Mouse (Mus musculus): Measurements from ENCODE around the gene Dcaf10. TPM values are rescaled to one million over a fixed set of nuclear protein-coding genes. Genes with fewer than 3 reads are reported as not detected.

Dcaf10 gene
- polyA plus RNA-seq, 1 experiment = not detected

DNA sequence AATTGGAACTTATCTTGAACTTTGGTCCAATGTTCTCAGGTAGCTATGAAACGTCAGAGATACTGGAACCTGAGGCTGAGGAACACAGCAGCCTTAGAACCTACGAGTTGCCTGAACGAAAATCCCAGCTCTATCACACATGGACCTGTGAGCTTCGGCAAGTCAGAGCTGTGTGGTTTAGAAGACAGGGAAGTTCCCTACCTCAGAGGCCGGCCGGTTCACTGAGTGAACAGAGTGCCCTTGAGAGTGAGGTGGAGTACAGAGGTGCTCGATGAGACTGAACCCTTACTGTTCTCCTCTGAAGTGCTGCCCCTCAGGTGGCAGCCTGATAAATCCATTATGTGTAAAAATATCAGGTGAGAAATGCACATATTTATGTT, 61.6 kb downstream of the Dcaf10 start:
- no peak overlapping the region for H3K27ac ChIP-seq (ENCODE audit: insufficient read depth, low read depth, low read length)
- WGBS = 85% methylated on average over 7 of the region's 7 CpGs
- no peak overlapping the region for H3K4me3 ChIP-seq (ENCODE audit: insufficient read depth, low read depth, low read length)
- peaks cover 8% of the 10 kb centered on the region for H3K4me1 ChIP-seq (ENCODE audit: control insufficient read depth, insufficient read depth, low read length)
- TF ChIP-seq CTCF (IDR thresholded peaks at IDR 0.05; ENCODE audit: insufficient read depth, low read depth, low read length) = no peak
- TF ChIP-seq POLR2A (IDR thresholded peaks at IDR 0.05; ENCODE audit: insufficient read depth, low read depth, low read length) = no peak

- TF ChIP-seq POLR2A (IDR thresholded peaks at IDR 0.05; ENCODE audit: insufficient read depth, low read depth, low read length) = no peak
- TF ChIP-seq CTCF (IDR thresholded peaks at IDR 0.05; ENCODE audit: insufficient read depth, low read depth, low read length) = no peak
- no peak overlapping the region for H3K27ac ChIP-seq (ENCODE audit: insufficient read depth, low read depth, low read length)
- peaks cover 8% of the 10 kb centered on the region for H3K4me1 ChIP-seq (ENCODE audit: control insufficient read depth, insufficient read depth, low read length)
- 90% methylated on average over 7 of the region's 7 CpGs for WGBS
- no peak overlapping the region for H3K4me3 ChIP-seq (ENCODE audit: insufficient read depth, low read depth, low read length)
Measured at GRCm38 (mm10) chr4:45404086-45404485, 62.2 kb downstream of the Dcaf10 start.

DNA sequence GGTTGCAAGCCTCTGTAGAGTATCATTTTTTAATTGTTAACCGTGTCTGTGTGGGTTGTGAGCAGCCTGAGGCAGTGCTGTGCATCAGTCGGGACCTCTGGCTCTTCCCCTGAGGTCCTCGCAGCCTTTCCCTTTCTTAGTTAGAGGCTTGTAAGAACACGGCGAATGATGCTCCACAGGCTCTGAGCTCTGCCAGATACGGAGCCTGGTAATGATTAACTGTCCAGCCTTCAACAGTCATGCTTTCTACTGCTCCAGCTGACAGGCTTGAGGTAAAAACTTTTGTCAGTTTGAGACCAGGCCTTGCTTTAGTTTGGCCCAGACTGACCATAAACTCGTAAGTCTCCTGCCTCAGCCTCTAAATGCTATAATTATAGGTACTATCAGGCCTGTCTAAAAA, 63.4 kb downstream of the Dcaf10 start:
- 62% methylated on average over 7 of the region's 7 CpGs for WGBS
- Histone ChIP-seq H3K27ac (ENCODE audit: insufficient read depth, low read depth, low read length) (no peak overlapping the region), H3K4me3 (ENCODE audit: insufficient read depth, low read depth, low read length) (no peak overlapping the region), H3K4me1 (ENCODE audit: control insufficient read depth, insufficient read depth, low read length) (peaks cover 11% of the 10 kb centered on the region)
- no peak for TF ChIP-seq CTCF (IDR thresholded peaks at IDR 0.05; ENCODE audit: insufficient read depth, low read depth, low read length)
- TF ChIP-seq POLR2A (IDR thresholded peaks at IDR 0.05; ENCODE audit: insufficient read depth, low read depth, low read length) = no peak

DNA sequence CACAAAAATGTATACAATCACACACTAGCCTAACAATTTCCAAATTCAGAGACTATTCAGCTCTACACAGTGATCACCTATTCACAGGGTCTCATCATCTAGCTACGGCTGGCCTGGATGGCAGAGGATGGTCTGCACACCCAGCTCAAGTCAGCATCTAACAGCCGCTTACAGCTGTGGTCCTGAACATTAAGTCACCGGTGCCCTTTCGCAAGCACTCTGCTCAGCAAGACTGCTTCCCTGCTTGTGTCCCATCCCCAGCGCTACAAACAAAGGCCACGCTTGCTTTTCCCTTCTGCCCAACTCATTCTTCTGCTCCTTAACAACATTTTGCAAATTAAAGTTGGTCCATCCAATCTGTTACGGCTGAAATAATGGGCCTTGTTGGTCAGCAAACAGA, 64.5 kb downstream of the Dcaf10 start:
- 39% methylated on average over 7 of the region's 7 CpGs for WGBS
- TF ChIP-seq CTCF (IDR thresholded peaks at IDR 0.05; ENCODE audit: insufficient read depth, low read depth, low read length) = no peak
- no peak for TF ChIP-seq POLR2A (IDR thresholded peaks at IDR 0.05; ENCODE audit: insufficient read depth, low read depth, low read length)
- H3K27ac ChIP-seq (ENCODE audit: insufficient read depth, low read depth, low read length) = no peak overlapping the region
- peaks cover 11% of the 10 kb centered on the region for H3K4me1 ChIP-seq (ENCODE audit: control insufficient read depth, insufficient read depth, low read length)
- no peak overlapping the region for H3K4me3 ChIP-seq (ENCODE audit: insufficient read depth, low read depth, low read length)

GRCm38 (mm10) chr4:45407001-45407702, 65.3 kb downstream of the Dcaf10 start:
- Histone ChIP-seq H3K4me3 (ENCODE audit: insufficient read depth, low read depth, low read length) (no peak overlapping the region), H3K4me1 (ENCODE audit: control insufficient read depth, insufficient read depth, low read length) (peaks cover 11% of the 10 kb centered on the region), H3K27ac (ENCODE audit: insufficient read depth, low read depth, low read length) (no peak overlapping the region)
- no peak for TF ChIP-seq CTCF (IDR thresholded peaks at IDR 0.05; ENCODE audit: insufficient read depth, low read depth, low read length)
- 35% methylated on average over 5 of the region's 5 CpGs for WGBS

DNA sequence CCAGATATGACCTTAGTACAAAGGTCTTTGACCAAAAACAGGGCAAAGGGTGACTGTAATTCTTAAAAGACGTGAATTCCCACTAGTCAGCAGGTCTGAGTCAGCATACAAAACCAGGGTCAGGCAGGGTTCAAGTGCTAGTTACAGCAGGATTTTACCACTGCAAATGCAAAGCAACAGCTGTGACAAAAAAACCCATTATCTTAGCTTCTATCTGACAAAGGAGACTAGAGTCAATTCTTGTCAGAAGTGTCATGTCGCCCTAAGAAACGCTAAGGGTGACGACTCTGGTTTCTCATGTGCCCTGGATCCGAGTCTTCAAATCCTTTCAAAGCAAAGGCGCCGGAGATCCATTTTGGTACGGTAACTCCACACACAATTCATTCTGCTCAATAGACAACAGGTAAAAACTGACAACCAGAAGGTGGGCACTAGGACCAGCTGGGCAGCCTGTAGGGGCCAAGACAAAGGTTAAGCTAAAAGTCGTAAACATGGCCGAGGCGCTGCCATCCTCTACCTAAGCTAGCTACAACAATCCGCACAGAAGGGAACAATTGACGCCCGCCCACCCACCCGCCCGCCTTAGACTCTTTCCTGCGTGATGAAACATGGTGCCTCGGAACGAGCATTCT, 65.9 kb downstream of the Dcaf10 start:
- Histone ChIP-seq H3K4me1 (ENCODE audit: control insufficient read depth, insufficient read depth, low read length) (peaks cover 11% of the 10 kb centered on the region), H3K27ac (ENCODE audit: insufficient read depth, low read depth, low read length) (0 out of 2 replicates have a peak overlapping the region, but pooled peaks have one; percentile 77), H3K4me3 (ENCODE audit: insufficient read depth, low read depth, low read length) (peak overlapping the region; percentile 72)
- TF ChIP-seq POLR2A (IDR thresholded peaks at IDR 0.05; ENCODE audit: insufficient read depth, low read depth, low read length) (no peak), CTCF (IDR thresholded peaks at IDR 0.05; ENCODE audit: insufficient read depth, low read depth, low read length) (no peak)
- WGBS = under 1% methylated on average over 19 of the region's 19 CpGs

DNA sequence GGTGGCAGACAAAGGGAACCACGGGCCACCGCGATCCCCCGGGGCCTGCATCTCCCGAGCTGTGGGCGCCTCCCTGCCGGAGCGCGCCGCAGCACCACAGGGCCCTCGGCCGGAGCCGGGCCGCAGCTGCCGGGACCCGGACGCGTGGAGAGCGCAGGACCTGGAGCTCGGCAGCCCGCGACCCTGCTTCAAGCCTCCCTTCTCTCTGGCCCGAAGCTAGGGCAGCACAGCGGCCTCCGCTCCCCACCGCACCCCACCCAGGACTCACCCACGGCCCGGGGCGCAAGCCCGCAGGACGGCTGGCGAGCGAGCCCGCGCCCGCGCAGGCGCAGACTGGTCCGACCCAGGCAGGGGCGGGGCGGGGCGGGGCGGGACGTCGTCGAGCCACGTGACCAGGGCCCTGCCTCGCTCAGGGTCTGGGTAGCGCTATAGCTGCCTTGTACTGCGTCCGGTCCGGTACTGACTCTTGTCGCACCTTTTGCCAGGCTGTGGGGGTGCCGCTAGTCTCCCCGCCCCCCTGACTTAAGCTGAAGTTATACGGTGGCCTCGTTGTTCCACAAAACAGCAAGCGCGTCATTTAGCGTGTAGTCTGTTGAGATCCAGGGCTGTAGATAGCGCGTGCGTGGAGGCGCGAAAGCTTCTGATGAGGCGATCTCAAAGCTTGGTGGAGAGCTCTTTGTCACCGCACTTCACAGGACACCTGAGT, 66.7 kb downstream of the Dcaf10 start, which contains the start of gene Slc25a51:
Gene Slc25a51 (minus strand): TSS at position 340 of the 706 bp plus-strand sequence.
- peak within 1 kb of the TSS; percentile 77 for H3K27ac ChIP-seq (ENCODE audit: insufficient read depth, low read depth, low read length)
- peak within 1 kb of the TSS; percentile 72 for H3K4me3 ChIP-seq (ENCODE audit: insufficient read depth, low read depth, low read length)
- under 1% methylated on average over 67 of the region's 67 CpGs for WGBS
- TF ChIP-seq CTCF (IDR thresholded peaks at IDR 0.05; ENCODE audit: insufficient read depth, low read depth, low read length) (no peak), POLR2A (IDR thresholded peaks at IDR 0.05; ENCODE audit: insufficient read depth, low read depth, low read length) (peak; percentile 94)
- peaks cover 9% of the 10 kb centered on the region for H3K4me1 ChIP-seq (ENCODE audit: control insufficient read depth, insufficient read depth, low read length)

GRCm38 (mm10) chr4:45409270-45409669, 67.4 kb downstream of the Dcaf10 start:
- 4% methylated on average over 10 of the region's 10 CpGs for WGBS
- peaks cover 9% of the 10 kb centered on the region for H3K4me1 ChIP-seq (ENCODE audit: control insufficient read depth, insufficient read depth, low read length)
- H3K27ac ChIP-seq (ENCODE audit: insufficient read depth, low read depth, low read length) = peak overlapping the region; percentile 77
- H3K4me3 ChIP-seq (ENCODE audit: insufficient read depth, low read depth, low read length) = peak overlapping the region; percentile 72
- no peak for TF ChIP-seq POLR2A (IDR thresholded peaks at IDR 0.05; ENCODE audit: insufficient read depth, low read depth, low read length)
- TF ChIP-seq CTCF (IDR thresholded peaks at IDR 0.05; ENCODE audit: insufficient read depth, low read depth, low read length) = no peak
